Mouse (Mus musculus) gastrocnemius, adult 2 months (tissue): ENCODE data around the gene Eps8l2. TPM values are rescaled to one million over a fixed set of nuclear protein-coding genes. Genes with fewer than 3 reads are reported as not detected.

Experiments
- DNase-seq: peaks from one replicate; pipeline ENCODE4 v3.0.0; 2022
- H3K27ac ChIP-seq: fragments of 200-600 bp; 2 replicates; pipeline ENCODE4 v1.8.1; 2022; ENCODE audit warnings: mild to moderate bottlenecking
- H3K4me3 ChIP-seq: fragments of 200-600 bp; 2 replicates; pipeline ENCODE4 v1.8.1; 2022; ENCODE audit warnings: mild to moderate bottlenecking, moderate library complexity
- CTCF ChIP-seq: fragments of 200-600 bp; IDR thresholded peaks from 2 replicates; pipeline ENCODE4 v1.8.1; 2022; ENCODE audit warnings: antibody characterized with exemption, mild to moderate bottlenecking, moderate library complexity
- intact Hi-C: fragments of 180-260 bp; cut with DNase I; formaldehyde crosslinking; loops from one replicate; pipeline ENCODE4 v1.15.1; 2025
- total RNA-seq, 2 experiments: library from RNA; stranded (reverse); gene quantifications; 2 replicates each; pipeline ENCODE4 v1.2.3; 2021

The Eps8l2 gene
- total RNA-seq, 2 experiments from 2014 or later: 2.6 to 3.1 TPM

DNA sequence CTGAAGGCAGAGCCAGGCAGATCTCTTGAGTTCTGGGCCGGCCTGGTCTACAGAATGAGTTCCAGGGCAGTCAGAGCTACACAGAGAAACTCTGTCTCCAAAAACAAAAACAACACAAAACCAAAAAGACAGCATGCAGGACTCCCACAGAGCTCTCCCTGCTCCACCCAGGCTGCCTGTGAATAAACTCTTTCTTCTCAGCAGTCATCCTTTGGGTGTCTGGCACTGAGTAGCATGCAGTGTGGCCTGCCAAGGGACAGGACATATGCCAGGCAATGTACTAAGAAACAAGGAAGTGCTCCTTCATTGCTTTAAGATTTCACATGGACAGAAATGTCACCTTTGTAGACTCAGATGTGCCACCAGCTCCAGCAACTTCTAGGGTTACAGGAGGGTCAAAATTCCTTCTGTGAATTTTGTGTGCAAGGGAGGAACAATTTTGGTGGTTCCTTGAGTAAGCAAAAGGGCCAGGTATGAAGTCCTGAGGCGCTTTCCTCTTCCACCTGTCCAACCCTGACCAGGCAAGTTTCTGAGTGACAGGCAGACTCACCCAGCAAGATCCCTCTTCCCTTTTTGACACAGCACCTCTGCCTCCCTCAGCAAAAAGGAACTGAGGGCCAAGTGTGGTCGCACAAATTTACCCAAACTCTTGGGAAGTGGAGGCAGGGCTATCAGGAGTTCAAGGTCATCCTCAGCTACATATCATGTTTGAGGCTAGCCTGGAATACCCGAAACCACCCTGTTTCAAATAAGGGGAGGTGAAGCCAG lies 42.6 kb downstream of the Eps8l2 start:
- no peak for TF ChIP-seq CTCF
- H3K27ac ChIP-seq: no peak overlapping the region
- DNase-seq: no peak
- intact Hi-C loops: no loop called here
- H3K4me3 ChIP-seq: no peak overlapping the region

- no peak for DNase-seq
- no peak overlapping the region for H3K27ac ChIP-seq
- no peak for TF ChIP-seq CTCF
- intact Hi-C loops: no loop called here
- H3K4me3 ChIP-seq: no peak overlapping the region
Observed at GRCm38 (mm10) chr7:141387807-141388486, 49.3 kb downstream of the Eps8l2 start.

- intact Hi-C loops: no loop called here
- no peak for DNase-seq
- H3K4me3 ChIP-seq: no peak overlapping the region
- no peak for TF ChIP-seq CTCF
- no peak overlapping the region for H3K27ac ChIP-seq
Observed at GRCm38 (mm10) chr7:141388487-141389109, 49.9 kb downstream of the Eps8l2 start.

- Histone ChIP-seq H3K4me3 (no peak overlapping the region; the same call in 1 of the 2 replicates), H3K27ac (no peak overlapping the region)
- intact Hi-C loops: no loop called here
- no peak for DNase-seq
- TF ChIP-seq CTCF: no peak
Observed at GRCm38 (mm10) chr7:141390326-141391259, 51.9 kb downstream of the Eps8l2 start.

GRCm38 (mm10) chr7:141391625-141392551 lies 53.2 kb downstream of the Eps8l2 start, which contains the start of gene Taldo1:
TSS of gene Taldo1 (plus strand) at chr7:141392199.
- peak; percentile 98 for DNase-seq
- peak within 1 kb of the TSS; percentile 96 for H3K4me3 ChIP-seq
- intact Hi-C loops: no loop called here
- H3K27ac ChIP-seq: peak within 1 kb of the TSS; percentile 93
- TF ChIP-seq CTCF: no peak

DNA sequence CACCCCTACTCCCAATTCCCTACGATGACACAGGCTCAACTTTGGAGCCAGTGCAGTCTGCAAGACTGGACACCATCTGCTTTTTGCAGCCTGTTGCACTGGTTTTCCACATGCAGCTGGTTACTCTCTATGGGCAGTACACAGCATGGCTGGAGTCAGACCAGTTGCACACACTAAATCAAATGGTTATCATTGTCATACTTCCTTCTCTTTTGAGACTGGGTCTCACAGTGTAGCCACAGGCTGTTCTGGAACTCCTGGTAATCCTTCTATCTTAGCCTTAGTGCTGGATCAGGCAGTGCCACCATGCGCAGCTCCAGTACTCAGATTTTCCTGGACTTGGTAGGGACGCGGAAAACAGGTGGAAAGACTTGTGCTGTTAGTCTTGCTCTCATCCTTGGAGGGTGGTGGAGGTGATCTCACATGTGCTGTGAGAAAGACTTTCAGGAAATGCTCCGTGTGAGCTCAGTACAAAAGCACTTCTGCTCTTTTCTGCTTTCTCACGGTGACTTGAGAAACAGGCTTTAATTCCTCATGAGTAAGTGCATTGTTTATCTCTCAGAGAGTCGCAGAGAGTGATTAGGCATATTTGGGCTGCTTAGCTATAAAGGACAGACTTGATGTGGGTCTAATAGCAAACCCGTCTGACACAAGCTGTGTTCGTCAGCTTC lies 54.0 kb downstream of the Eps8l2 start:
- intact Hi-C loops: no loop called here
- Histone ChIP-seq H3K27ac (peak overlapping the region; percentile 93), H3K4me3 (peak overlapping the region; percentile 96)
- DNase-seq: no peak
- TF ChIP-seq CTCF: no peak

DNA sequence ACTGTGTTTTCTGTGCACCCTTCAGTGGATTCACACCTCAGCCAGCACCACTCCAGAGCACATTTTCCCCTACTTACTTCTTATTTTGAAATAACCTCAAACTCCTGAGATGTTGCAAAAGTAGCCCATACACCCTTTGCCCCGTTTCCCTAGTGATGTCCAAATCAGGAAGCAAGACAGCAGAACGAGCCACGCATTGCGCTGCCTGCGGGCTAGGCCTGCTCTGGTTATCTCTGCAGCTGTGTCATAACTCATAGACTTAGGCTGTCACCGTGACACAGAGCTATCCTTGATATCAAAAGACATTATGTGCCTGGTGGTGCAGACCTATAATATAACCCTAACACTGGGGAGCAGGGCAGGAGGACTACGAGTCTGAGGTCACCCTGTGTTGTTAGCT lies 55.5 kb downstream of the Eps8l2 start:
- Histone ChIP-seq H3K27ac (no peak overlapping the region), H3K4me3 (no peak overlapping the region)
- TF ChIP-seq CTCF: no peak
- no peak for DNase-seq
- intact Hi-C loops: no loop called here

DNA sequence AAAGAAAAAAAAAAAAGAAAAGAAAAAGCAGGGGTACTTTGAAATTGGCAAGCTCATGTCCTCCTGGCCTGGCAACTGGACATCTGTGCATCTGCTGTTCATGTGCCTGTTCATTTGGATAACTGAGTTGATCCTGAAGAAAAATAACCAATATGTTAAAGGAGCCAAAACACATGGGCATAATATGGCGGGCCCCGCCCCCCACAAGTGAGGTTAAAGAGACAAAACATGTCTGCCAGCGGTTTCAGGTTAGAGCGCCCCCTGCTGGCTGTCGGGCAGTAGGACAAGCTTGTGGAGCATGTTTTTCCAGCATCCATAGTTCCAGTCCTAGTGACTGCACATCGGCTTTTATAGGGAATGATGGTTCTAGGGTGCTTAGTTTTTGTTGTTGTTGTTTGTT lies 56.1 kb downstream of the Eps8l2 start:
- peak; percentile 86 for TF ChIP-seq CTCF
- H3K4me3 ChIP-seq: no peak overlapping the region
- DNase-seq: peak; percentile 67
- intact Hi-C loops: loop anchor here (5.0 kb wide), 1 partner anchor 143 kb away; the partner anchor contains the start of gene Chid1
- no peak overlapping the region for H3K27ac ChIP-seq

DNA sequence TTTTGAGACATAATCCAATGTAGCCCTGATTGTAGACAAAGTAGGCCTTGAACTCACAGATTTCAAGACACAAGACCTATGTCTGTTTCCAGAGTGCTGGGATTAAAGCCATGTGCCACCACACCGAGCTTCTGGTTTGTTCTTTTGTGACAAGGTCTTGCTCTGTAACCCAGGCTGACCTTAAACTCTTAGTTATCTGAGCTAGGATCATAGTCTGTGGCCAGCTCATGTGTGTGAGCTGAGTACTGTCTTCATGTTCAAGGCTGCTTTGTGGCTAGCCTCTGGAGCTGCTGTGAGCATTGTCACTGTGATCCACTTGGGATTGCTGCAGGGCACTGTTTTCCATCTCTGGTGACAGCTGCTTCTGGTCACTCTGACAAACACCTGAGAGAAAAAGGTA lies 56.7 kb downstream of the Eps8l2 start:
- intact Hi-C loops: loop anchor here (5.0 kb wide), 1 partner anchor 142 kb away; the partner anchor contains the start of gene Chid1

GRCm38 (mm10) chr7:141403305-141403704 lies 64.6 kb downstream of the Eps8l2 start:
- Histone ChIP-seq H3K27ac (no peak overlapping the region), H3K4me3 (no peak overlapping the region)
- peak; percentile 74 for TF ChIP-seq CTCF
- intact Hi-C loops: no loop called here
- peak; percentile 65 for DNase-seq

More for the DNA sequence above, 56.7 kb downstream of the Eps8l2 start:
- TF ChIP-seq CTCF: no peak
- DNase-seq: no peak
- H3K4me3 ChIP-seq: no peak overlapping the region
- no peak overlapping the region for H3K27ac ChIP-seq
